Mouse (Mus musculus) kidney, postnatal 0 days (tissue): ENCODE results near the gene Metap2. TPM values are rescaled to one million over a fixed set of nuclear protein-coding genes. Genes with fewer than 3 reads are reported as not detected.
"Not testable (repeated sequence)": the region's sequence is repeated elsewhere in the genome, so short reads cannot be mapped to it uniquely, and the experiment has no call there.

Experiments
- ATAC-seq: fragments of 200-750 bp; cut with Nextera tagmentation; replicated peaks from 2 replicates; pipeline ENCODE4 v1.8.0; 2017; ENCODE audit warnings: low read depth, moderate number of reproducible peaks, moderate TSS enrichment, moderate library complexity; ENCODE audit not compliant: low FRiP score
- DNase-seq: peaks from one replicate; pipeline ENCODE4 v3.0.0-alpha.2; 2016; ENCODE audit warnings: low spot score
- H3K27ac ChIP-seq: fragments of 300-500 bp; sonication (generic); 2 replicates; pipeline ENCODE4 v1.5.1; 2014; ENCODE audit warnings: mild to moderate bottlenecking
- H3K27me3 ChIP-seq: fragments of 300-500 bp; sonication (generic); 2 replicates; pipeline ENCODE4 v1.6.1; 2014; ENCODE audit warnings: low read length, mixed read lengths; ENCODE audit not compliant: insufficient read depth
- H3K36me3 ChIP-seq: fragments of 300-500 bp; sonication (generic); 2 replicates; pipeline ENCODE4 v1.6.1; 2014; ENCODE audit warnings: low read length, mixed read lengths; ENCODE audit not compliant: insufficient read depth
- H3K4me1 ChIP-seq: fragments of 300-500 bp; sonication (generic); replicated peaks from 2 replicates; pipeline ENCODE4 v1.6.1; 2014; ENCODE audit warnings: antibody characterized with exemption, low read length, mixed read lengths; ENCODE audit not compliant: insufficient read depth
- H3K4me2 ChIP-seq: fragments of 300-500 bp; sonication (generic); 2 replicates; pipeline ENCODE4 v1.6.1; 2014; ENCODE audit warnings: mild to moderate bottlenecking, low read length, moderate library complexity, mixed read lengths
- H3K4me3 ChIP-seq: fragments of 300-500 bp; sonication (generic); replicated peaks from 2 replicates; pipeline ENCODE4 v1.5.1; 2014; ENCODE audit warnings: low read depth, low read length
- H3K9ac ChIP-seq: fragments of 300-500 bp; sonication (generic); 2 replicates; pipeline ENCODE4 v1.6.1; 2014; ENCODE audit warnings: low read depth, low read length
- H3K9me3 ChIP-seq: fragments of 300-500 bp; sonication (generic); replicated peaks from 2 replicates; pipeline ENCODE4 v1.6.1; 2016; ENCODE audit warnings: low read length, inconsistent platforms, mixed read lengths
- CTCF ChIP-seq: IDR thresholded peaks from 2 replicates; pipeline ENCODE4 v1.5.1; 2016; ENCODE audit warnings: antibody characterized with exemption, low read depth, mild to moderate bottlenecking, moderate library complexity
- WGBS: fragments of 180-500 bp; shearing (Covaris S2); extraction: QIAGEN DNeasy Blood & Tissue Kit; methylation state at CpG from one replicate; pipeline ENCODE4 v1.1.7; 2014; 5-methylcytosine and 5-hydroxymethylcytosine counted together
- polyA plus RNA-seq: library from polyadenylated mRNA; unstranded; fragments of >200 nt; fragmentation: Nextera tagmentation; extraction: Ambion mirVana; gene quantifications from 2 replicates; pipeline ENCODE4 v1.2.1, GENCODE M21; 2015

The Metap2 gene
- polyA plus RNA-seq, 1 experiment from 2014 or later: 188 TPM

DNA sequence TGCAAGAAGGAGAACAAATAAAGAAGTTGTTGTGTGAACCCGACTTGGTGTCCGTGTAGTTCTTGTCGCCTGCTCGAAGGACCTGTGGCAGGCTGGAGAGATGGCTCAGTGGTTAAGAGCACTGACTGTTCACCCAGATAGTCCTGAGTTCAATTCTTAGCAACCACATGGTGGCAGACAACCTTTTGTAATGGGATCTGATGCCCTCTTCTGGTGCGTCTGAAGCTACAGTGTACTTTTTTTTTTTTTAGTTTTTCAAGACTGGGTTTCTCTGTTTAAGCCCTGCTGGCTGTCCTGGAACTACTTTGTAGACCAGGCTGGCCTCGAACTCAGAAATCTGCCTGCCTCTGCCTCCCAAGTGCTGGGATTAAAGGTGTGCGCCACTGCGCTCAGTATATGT lies 87.5 kb downstream of the Metap2 start:
- not testable (repeated sequence) for ATAC-seq, H3K9ac ChIP-seq, H3K36me3 ChIP-seq, H3K4me1 ChIP-seq, H3K4me2 ChIP-seq, H3K4me3 ChIP-seq, H3K27me3 ChIP-seq, H3K9me3 ChIP-seq, H3K27ac ChIP-seq, DNase-seq
- peak; percentile 25; the same call in 1 of the 2 replicates for TF ChIP-seq CTCF
- WGBS: 95% methylated on average over 8 of the region's 8 CpGs

Other genes starting within 250 kb of the Metap2 start
- 0.18 and 0.34 TPM in 2 replicates for gene Usp44, start 65.5 kb downstream of the Metap2 start, polyA plus RNA-seq
- 20.8 and 22.0 TPM in 2 replicates for gene Vezt, start 138.7 kb upstream of the Metap2 start, polyA plus RNA-seq
- gene Fgd6, start 138.9 kb upstream of the Metap2 start, polyA plus RNA-seq: 2.3 TPM in 2 replicates